Mouse (Mus musculus): ENCODE results near the gene Pde4b.

GRCm38 (mm10) chr4:102456426-102456825 is 369.1 kb downstream of the Pde4b start:
- TF ChIP-seq CTCF (IDR thresholded peaks at IDR 0.05; ENCODE audit: low read depth, low read length) (no peak), POLR2A (IDR thresholded peaks at IDR 0.05; ENCODE audit: insufficient read depth, low read length) (no peak)

All from ES-Bruce4 (cell line).